Mouse (Mus musculus) heart, adult 2 months (tissue): ENCODE results near the gene Ak5.

Source experiments
- CTCF ChIP-seq: fragments of 200-600 bp; IDR thresholded peaks from 2 replicates; pipeline ENCODE4 v1.8.1; 2022; ENCODE audit warnings: antibody characterized with exemption, mild to moderate bottlenecking, moderate library complexity
- POLR2A ChIP-seq: fragments of 200-500 bp; IDR thresholded peaks from 2 replicates; pipeline ENCODE4 v1.6.1; 2011; ENCODE audit warnings: mild to moderate bottlenecking, low read depth, low read length, control low read depth; ENCODE audit not compliant: insufficient read depth

GRCm38 (mm10) chr3:152585581-152585980 lies 82.6 kb downstream of the Ak5 start:
- TF ChIP-seq POLR2A (no peak), CTCF (no peak)
